In genomic region chr16:21294677-21295411, GRCm38 (mm10) we compare ENCODE assay signal across 10 mouse cellular contexts.
DNase-seq lines count a peak whose midpoint lies in the region; ATAC-seq and TF ChIP-seq lines count a peak whose summit lies in the region.
"Had no signal": no experiment of that assay in that cellular context is flagged by ENCODE, and none has a peak within 500 bp of the region (broad histone marks: within the 10 kb centered on the region; RNA-seq: fewer than 3 reads in every experiment).

No protein-coding gene starts in this region.

- TF ChIP-seq EP300 in stomach, postnatal 0 days (optimal IDR thresholded peaks at IDR 0.05) = no peak

- peaks cover 25% of the 10 kb centered on the region for H3K4me1 ChIP-seq in forebrain, embryonic 12.5 days
- peaks cover 22% of the 10 kb centered on the region for H3K4me1 ChIP-seq in forebrain, embryonic 16.5 days (replicated peaks; ENCODE audit: control insufficient read depth, insufficient read depth, low read length)
- H3K4me1 ChIP-seq in heart, embryonic 14.5 days (ENCODE audit: control insufficient read depth in 2 of 2, insufficient read depth in 2 of 2, low read length in 2 of 2) = peaks cover 37 to 41% of the 10 kb centered on the region in 2 experiments
- H3K4me1 ChIP-seq in limb, embryonic 14.5 days (ENCODE audit: control insufficient read depth, insufficient read depth, low read length) = peaks cover 29% of the 10 kb centered on the region
- H3K4me1 ChIP-seq in stomach, postnatal 0 days (replicated peaks; ENCODE audit: control insufficient read depth, insufficient read depth) = peaks cover 11% of the 10 kb centered on the region

- peak; percentile 56 for DNase-seq in embryo, embryonic 10.5 days (ENCODE audit: low spot score)
- DNase-seq in limb, embryonic 14.5 days (ENCODE audit: low spot score) = peak; percentile 76
- DNase-seq in stomach, postnatal 0 days (ENCODE audit: low spot score) = peak; percentile 56
- DNase-seq in spleen, adult 12 weeks (ENCODE audit: low spot score) = no peak
- no peak for DNase-seq in frontal cortex, postnatal 14 days (ENCODE audit: low spot score in 2 of 2)

- TF ChIP-seq POLR2A in limb, embryonic 14.5 days (IDR thresholded peaks at IDR 0.05; ENCODE audit: borderline replicate concordance, extremely low read depth, insufficient read depth, insufficient read length) = no peak

- no peak; the same call in 1 of the 2 replicates for TF ChIP-seq CTCF in stomach, postnatal 0 days (IDR thresholded peaks at IDR 0.05; ENCODE audit: low read depth)

- H3K27ac ChIP-seq in forebrain, embryonic 12.5 days = no peak overlapping the region
- no peak overlapping the region for H3K27ac ChIP-seq in forebrain, embryonic 16.5 days (ENCODE audit: low read length)
- H3K27ac ChIP-seq in heart, embryonic 14.5 days (replicated peaks in 1 of 2; ENCODE audit: control insufficient read depth in 1 of 2, insufficient read depth in 1 of 2, low read depth in 2 of 2, low read length in 2 of 2) = peak overlapping the region; percentile 28 to 72; a peak in 3 of 4 replicates
- H3K27ac ChIP-seq in limb, embryonic 14.5 days (replicated peaks; ENCODE audit: low read depth, low read length) = peak overlapping the region; percentile 41; the same call in 1 of the 2 replicates
- H3K27ac ChIP-seq in stomach, postnatal 0 days (replicated peaks) = peak overlapping the region; percentile 20

- H3K4me2 ChIP-seq in forebrain, embryonic 12.5 days = no peak overlapping the region
- no peak overlapping the region for H3K4me2 ChIP-seq in forebrain, embryonic 16.5 days (ENCODE audit: low read length)
- peak overlapping the region; percentile 45 for H3K4me2 ChIP-seq in heart, embryonic 14.5 days (ENCODE audit: low read length)
- 0 out of 2 replicates have a peak overlapping the region, but pooled peaks have one; percentile 11 for H3K4me2 ChIP-seq in limb, embryonic 14.5 days (replicated peaks; ENCODE audit: low read depth, low read length, severe bottlenecking)
- H3K4me2 ChIP-seq in stomach, postnatal 0 days (replicated peaks; ENCODE audit: low read depth) = peak overlapping the region; percentile 20; the same call in 1 of the 2 replicates

- WGBS in forebrain, embryonic 12.5 days = 36% methylated on average over 9 of the region's 9 CpGs
- WGBS in forebrain, embryonic 16.5 days = 33% methylated on average over 9 of the region's 9 CpGs
- 18% methylated on average over 9 of the region's 9 CpGs for WGBS in heart, embryonic 14.5 days
- 26% methylated on average over 9 of the region's 9 CpGs for WGBS in limb, embryonic 14.5 days
- WGBS in stomach, postnatal 0 days = 17% methylated on average over 9 of the region's 9 CpGs

- peaks cover 15% of the 10 kb centered on the region; the same call in 1 of the 2 replicates for H3K27me3 ChIP-seq in forebrain, embryonic 12.5 days
- H3K27me3 ChIP-seq in forebrain, embryonic 16.5 days (replicated peaks; ENCODE audit: control insufficient read depth, insufficient read depth, low read length) = no peaks in the 10 kb centered on the region
- H3K27me3 ChIP-seq in heart, embryonic 14.5 days (ENCODE audit: control insufficient read depth, insufficient read depth, low read length) = no peaks in the 10 kb centered on the region
- H3K27me3 ChIP-seq in limb, embryonic 14.5 days (ENCODE audit: control insufficient read depth, insufficient read depth, low read length) = no peaks in the 10 kb centered on the region
- no peaks in the 10 kb centered on the region for H3K27me3 ChIP-seq in stomach, postnatal 0 days (ENCODE audit: control insufficient read depth, insufficient read depth, low read length)
- H3K27me3 ChIP-seq: CH12.LX had no signal

- H3K36me3 ChIP-seq in forebrain, embryonic 12.5 days (replicated peaks) = no peaks in the 10 kb centered on the region
- H3K36me3 ChIP-seq in forebrain, embryonic 16.5 days (ENCODE audit: control insufficient read depth, insufficient read depth) = no peaks in the 10 kb centered on the region
- H3K36me3 ChIP-seq in heart, embryonic 14.5 days (ENCODE audit: control insufficient read depth, insufficient read depth, low read length) = no peaks in the 10 kb centered on the region
- H3K36me3 ChIP-seq in limb, embryonic 14.5 days (ENCODE audit: control insufficient read depth, insufficient read depth, low read length) = no peaks in the 10 kb centered on the region
- H3K36me3 ChIP-seq in stomach, postnatal 0 days (ENCODE audit: control insufficient read depth, insufficient read depth, low read length) = no peaks in the 10 kb centered on the region

- peak overlapping the region; percentile 25; the same call in 1 of the 2 replicates for H3K9ac ChIP-seq in forebrain, embryonic 12.5 days
- no peak overlapping the region for H3K9ac ChIP-seq in forebrain, embryonic 16.5 days (replicated peaks; ENCODE audit: low read depth, low read length)
- no peak overlapping the region for H3K9ac ChIP-seq in heart, embryonic 14.5 days (ENCODE audit: low read length)
- no peak overlapping the region for H3K9ac ChIP-seq in limb, embryonic 14.5 days (ENCODE audit: low read depth, low read length, severe bottlenecking)
- no peak overlapping the region for H3K9ac ChIP-seq in stomach, postnatal 0 days (ENCODE audit: low read length)

- no peak overlapping the region for H3K4me3 ChIP-seq in forebrain, embryonic 12.5 days (replicated peaks)
- H3K4me3 ChIP-seq in forebrain, embryonic 16.5 days (replicated peaks; ENCODE audit: low read length) = no peak overlapping the region
- no peak overlapping the region for H3K4me3 ChIP-seq in heart, embryonic 14.5 days (ENCODE audit: control insufficient read depth in 1 of 2, insufficient read depth in 1 of 2, low read depth in 1 of 2, low read length in 2 of 2)
- no peak overlapping the region for H3K4me3 ChIP-seq in limb, embryonic 14.5 days (replicated peaks; ENCODE audit: low read length)
- H3K4me3 ChIP-seq in stomach, postnatal 0 days (ENCODE audit: low read depth, low read length) = no peak overlapping the region
- H3K4me3 ChIP-seq: megakaryocyte, embryonic 14.5 days had no signal

- H3K9me3 ChIP-seq in forebrain, embryonic 12.5 days = no peaks in the 10 kb centered on the region
- H3K9me3 ChIP-seq in forebrain, embryonic 16.5 days (ENCODE audit: control insufficient read depth, low read length) = no peaks in the 10 kb centered on the region
- no peaks in the 10 kb centered on the region for H3K9me3 ChIP-seq in heart, embryonic 14.5 days (ENCODE audit: control insufficient read depth, low read length)
- no peaks in the 10 kb centered on the region for H3K9me3 ChIP-seq in limb, embryonic 14.5 days (ENCODE audit: control insufficient read depth, low read length)
- no peaks in the 10 kb centered on the region for H3K9me3 ChIP-seq in stomach, postnatal 0 days (ENCODE audit: control insufficient read depth, low read length)
- H3K9me3 ChIP-seq: megakaryocyte, embryonic 14.5 days had no signal

- ATAC-seq in forebrain, embryonic 12.5 days (ENCODE audit: low FRiP score) = no peak
- ATAC-seq in forebrain, embryonic 16.5 days = no peak
- peak; percentile 44; the same call in 1 of the 2 replicates for ATAC-seq in heart, embryonic 14.5 days (ENCODE audit: insufficient number of reproducible peaks, insufficient read depth, low FRiP score, low read depth)
- ATAC-seq in limb, embryonic 14.5 days (ENCODE audit: low FRiP score, low read depth) = peak; percentile 13; the same call in 1 of the 2 replicates
- peak; percentile 60 for ATAC-seq in stomach, postnatal 0 days (ENCODE audit: low FRiP score, low TSS enrichment)

Comparison
In these comparisons a context has a peak if more than half of its experiments do, and no peak if none do; other contexts are left out.
1. ATAC-seq: peak in heart, embryonic 14.5 days (single experiment), limb, embryonic 14.5 days (single experiment) and stomach, postnatal 0 days (single experiment); none in forebrain, embryonic 12.5 days (single experiment) and forebrain, embryonic 16.5 days (single experiment).
2. H3K27ac ChIP-seq: peak in heart, embryonic 14.5 days (2 of 2), limb, embryonic 14.5 days (single experiment) and stomach, postnatal 0 days (single experiment); none in forebrain, embryonic 12.5 days (single experiment) and forebrain, embryonic 16.5 days (single experiment).
3. H3K4me2 ChIP-seq: peak in heart, embryonic 14.5 days (single experiment), limb, embryonic 14.5 days (single experiment) and stomach, postnatal 0 days (single experiment); none in forebrain, embryonic 12.5 days (single experiment) and forebrain, embryonic 16.5 days (single experiment).
4. DNase-seq: peak in embryo, embryonic 10.5 days (single experiment), limb, embryonic 14.5 days (single experiment) and stomach, postnatal 0 days (single experiment); none in spleen, adult 12 weeks (single experiment) and frontal cortex, postnatal 14 days (0 of 2).